Mouse (Mus musculus): Measurements from ENCODE around the gene Eps8l3. TPM values are rescaled to one million over a fixed set of nuclear protein-coding genes. Genes with fewer than 3 reads are reported as not detected.
"Not testable (repeated sequence)": the region's sequence is repeated elsewhere in the genome, so short reads cannot be mapped to it uniquely, and the experiment has no call there.

Eps8l3 gene
- polyA plus RNA-seq, 1 experiment from 2014 or later, result not detected

- DNase-seq (no peak), ATAC-seq (ENCODE audit: low read depth) (no peak)
- H3K27ac ChIP-seq, result no peak overlapping the region
Measured at GRCm38 (mm10) chr3:107853232-107854181, 23.5 kb upstream of the Eps8l3 start.

GRCm38 (mm10) chr3:107855368-107855767, 21.7 kb upstream of the Eps8l3 start:
- H3K4me3 ChIP-seq (replicated peaks), result no peak overlapping the region
- H3K36me3 ChIP-seq, result no peaks in the 10 kb centered on the region
- WGBS (ENCODE audit: insufficient replicate concordance), result 66% methylated on average over 13 of the region's 13 CpGs
- H3K4me2 ChIP-seq, result no peak overlapping the region
- H3K27me3 ChIP-seq, result 0 out of 2 replicates have a peak, but pooled peaks cover 4% of the 10 kb centered on the region
- H3K27ac ChIP-seq, result no peak overlapping the region
- DNase-seq (no peak), ATAC-seq (ENCODE audit: low read depth) (no peak)
- no peak overlapping the region for H3K9ac ChIP-seq
- no peaks in the 10 kb centered on the region for H3K9me3 ChIP-seq (replicated peaks)
- peaks cover 3% of the 10 kb centered on the region; the same call in 1 of the 2 replicates for H3K4me1 ChIP-seq (replicated peaks)

More at GRCm38 (mm10) chr3:107853232-107854181, 23.5 kb upstream of the Eps8l3 start:
- Histone ChIP-seq H3K4me1 (replicated peaks) (peaks cover 19% of the 10 kb centered on the region), H3K4me2 (no peak overlapping the region), H3K9ac (no peak overlapping the region), H3K9me3 (replicated peaks) (no peaks in the 10 kb centered on the region), H3K4me3 (replicated peaks) (no peak overlapping the region), H3K27me3 (0 out of 2 replicates have a peak, but pooled peaks cover 4% of the 10 kb centered on the region), H3K36me3 (no peaks in the 10 kb centered on the region)
- WGBS (ENCODE audit: insufficient replicate concordance), result 56% methylated on average over 17 of the region's 17 CpGs

GRCm38 (mm10) chr3:107857646-107858045, 19.4 kb upstream of the Eps8l3 start:
- WGBS (ENCODE audit: insufficient replicate concordance), result 56% methylated on average over 6 of the region's 6 CpGs
- no peak for ATAC-seq (ENCODE audit: low read depth)

GRCm38 (mm10) chr3:107861483-107861882, 15.5 kb upstream of the Eps8l3 start:
- not testable (repeated sequence) for H3K36me3 ChIP-seq; ATAC-seq (ENCODE audit: low read depth); H3K4me3 ChIP-seq (replicated peaks); H3K9ac ChIP-seq; H3K9me3 ChIP-seq (replicated peaks); H3K27ac ChIP-seq; H3K4me1 ChIP-seq (replicated peaks); H3K4me2 ChIP-seq; DNase-seq; H3K27me3 ChIP-seq
- 68% methylated on average over 5 of the region's 5 CpGs for WGBS (ENCODE audit: insufficient replicate concordance)

More at GRCm38 (mm10) chr3:107857646-107858045, 19.4 kb upstream of the Eps8l3 start:
- Histone ChIP-seq H3K4me3 (replicated peaks) (no peak overlapping the region), H3K27ac (no peak overlapping the region), H3K27me3 (0 out of 2 replicates have a peak, but pooled peaks cover 4% of the 10 kb centered on the region), H3K36me3 (no peaks in the 10 kb centered on the region), H3K4me1 (replicated peaks) (no peaks in the 10 kb centered on the region; the same call in 1 of the 2 replicates), H3K4me2 (no peak overlapping the region), H3K9me3 (replicated peaks) (no peaks in the 10 kb centered on the region), H3K9ac (no peak overlapping the region)
- no peak for DNase-seq

GRCm38 (mm10) chr3:107862471-107862870, 14.6 kb upstream of the Eps8l3 start:
- WGBS (ENCODE audit: insufficient replicate concordance), result 15% methylated on average over 2 of the region's 2 CpGs
- Histone ChIP-seq H3K36me3 (no peaks in the 10 kb centered on the region), H3K9ac (no peak overlapping the region), H3K4me3 (replicated peaks) (no peak overlapping the region), H3K4me1 (replicated peaks) (peaks cover 13% of the 10 kb centered on the region), H3K4me2 (no peak overlapping the region), H3K27me3 (no peaks in the 10 kb centered on the region), H3K9me3 (replicated peaks) (no peaks in the 10 kb centered on the region), H3K27ac (no peak overlapping the region)
- no peak for ATAC-seq (ENCODE audit: low read depth)
- no peak for DNase-seq

- Histone ChIP-seq H3K9me3 (replicated peaks) (no peaks in the 10 kb centered on the region), H3K4me3 (replicated peaks) (no peak overlapping the region), H3K4me1 (replicated peaks) (peaks cover 15% of the 10 kb centered on the region), H3K36me3 (no peaks in the 10 kb centered on the region), H3K27me3 (no peaks in the 10 kb centered on the region), H3K4me2 (no peak overlapping the region), H3K27ac (no peak overlapping the region), H3K9ac (no peak overlapping the region)
- DNase-seq, result no peak
- ATAC-seq (ENCODE audit: low read depth), result no peak
- 73% methylated on average over 5 of the region's 5 CpGs for WGBS (ENCODE audit: insufficient replicate concordance)
Measured at GRCm38 (mm10) chr3:107863471-107863870, 13.6 kb upstream of the Eps8l3 start.

GRCm38 (mm10) chr3:107863898-107864603, 13.0 kb upstream of the Eps8l3 start:
- peak; percentile 60 for DNase-seq
- 11% methylated on average over 2 of the region's 2 CpGs for WGBS (ENCODE audit: insufficient replicate concordance)
- Histone ChIP-seq H3K4me3 (replicated peaks) (no peak overlapping the region), H3K4me1 (replicated peaks) (peaks cover 15% of the 10 kb centered on the region), H3K9me3 (replicated peaks) (no peaks in the 10 kb centered on the region), H3K27me3 (no peaks in the 10 kb centered on the region), H3K9ac (no peak overlapping the region), H3K36me3 (no peaks in the 10 kb centered on the region), H3K27ac (no peak overlapping the region), H3K4me2 (no peak overlapping the region)
- no peak for ATAC-seq (ENCODE audit: low read depth)

- no peak overlapping the region for H3K9ac ChIP-seq
- 59% methylated on average over 10 of the region's 10 CpGs for WGBS (ENCODE audit: insufficient replicate concordance)
- no peaks in the 10 kb centered on the region for H3K27me3 ChIP-seq
- no peak overlapping the region for H3K4me3 ChIP-seq (replicated peaks)
- no peak overlapping the region for H3K4me2 ChIP-seq
- DNase-seq (no peak), ATAC-seq (ENCODE audit: low read depth) (peak; percentile 62)
- H3K4me1 ChIP-seq (replicated peaks), result peaks cover 15% of the 10 kb centered on the region
- H3K9me3 ChIP-seq (replicated peaks), result no peaks in the 10 kb centered on the region
- H3K36me3 ChIP-seq, result no peaks in the 10 kb centered on the region
- H3K27ac ChIP-seq, result peak overlapping the region; percentile 68
Measured at GRCm38 (mm10) chr3:107865364-107866091, 11.5 kb upstream of the Eps8l3 start.

- peak overlapping the region; percentile 29; the same call in 1 of the 2 replicates for H3K27ac ChIP-seq
- no peaks in the 10 kb centered on the region for H3K27me3 ChIP-seq
- DNase-seq (peak; percentile 68), ATAC-seq (ENCODE audit: low read depth) (peak; percentile 70)
- H3K4me1 ChIP-seq (replicated peaks), result peaks cover 15% of the 10 kb centered on the region
- H3K36me3 ChIP-seq, result no peaks in the 10 kb centered on the region
- no peaks in the 10 kb centered on the region for H3K9me3 ChIP-seq (replicated peaks)
- H3K9ac ChIP-seq, result no peak overlapping the region
- H3K4me3 ChIP-seq (replicated peaks), result no peak overlapping the region
- WGBS (ENCODE audit: insufficient replicate concordance), result 6% methylated on average over 8 of the region's 8 CpGs
- no peak overlapping the region for H3K4me2 ChIP-seq
Measured at GRCm38 (mm10) chr3:107867086-107867485, 9.9 kb upstream of the Eps8l3 start.

- no peaks in the 10 kb centered on the region for H3K36me3 ChIP-seq
- peaks cover 15% of the 10 kb centered on the region for H3K4me1 ChIP-seq (replicated peaks)
- H3K9me3 ChIP-seq (replicated peaks), result no peaks in the 10 kb centered on the region
- H3K4me3 ChIP-seq (replicated peaks), result no peak overlapping the region
- H3K9ac ChIP-seq, result no peak overlapping the region
- WGBS (ENCODE audit: insufficient replicate concordance), result 85% methylated on average over 22 of the region's 22 CpGs
- no peaks in the 10 kb centered on the region for H3K27me3 ChIP-seq
- ATAC-seq (ENCODE audit: low read depth) (no peak), DNase-seq (no peak)
- H3K27ac ChIP-seq, result no peak overlapping the region
- no peak overlapping the region for H3K4me2 ChIP-seq
Measured at GRCm38 (mm10) chr3:107868452-107868851, 8.6 kb upstream of the Eps8l3 start.

- H3K27ac ChIP-seq, result no peak overlapping the region
- H3K9me3 ChIP-seq (replicated peaks), result no peaks in the 10 kb centered on the region
- ATAC-seq (ENCODE audit: low read depth), result no peak
- H3K36me3 ChIP-seq, result no peaks in the 10 kb centered on the region
- WGBS (ENCODE audit: insufficient replicate concordance), result 58% methylated on average over 7 of the region's 7 CpGs
- peaks cover 15% of the 10 kb centered on the region for H3K4me1 ChIP-seq (replicated peaks)
- no peak overlapping the region for H3K4me2 ChIP-seq
- H3K9ac ChIP-seq, result no peak overlapping the region
- H3K4me3 ChIP-seq (replicated peaks), result no peak overlapping the region
- H3K27me3 ChIP-seq, result no peaks in the 10 kb centered on the region
- DNase-seq, result no peak
Measured at GRCm38 (mm10) chr3:107869097-107869496, 7.9 kb upstream of the Eps8l3 start.

Data from liver, embryonic 13.5 days (tissue).